Mouse (Mus musculus) lung, postnatal 0 days (tissue): ENCODE results near the gene Fam151a. TPM values are rescaled to one million over a fixed set of nuclear protein-coding genes. Genes with fewer than 3 reads are reported as not detected.

Experiments
- ATAC-seq: fragments of 200-750 bp; cut with Nextera tagmentation; 2 replicates; pipeline ENCODE4 v1.8.0; 2017; ENCODE audit warnings: moderate library complexity
- DNase-seq: peaks from one replicate; pipeline ENCODE4 v3.0.0-alpha.2; 2016; ENCODE audit warnings: low spot score
- H3K27ac ChIP-seq: fragments of 300-500 bp; sonication (generic); 2 replicates; pipeline ENCODE4 v1.5.1; 2014; ENCODE audit warnings: antibody characterized with exemption, mild to moderate bottlenecking, low read length, mixed read lengths
- H3K27me3 ChIP-seq: fragments of 300-500 bp; sonication (generic); replicated peaks from 2 replicates; pipeline ENCODE4 v1.6.1; 2014; ENCODE audit warnings: low read length, mixed read lengths; ENCODE audit not compliant: insufficient read depth
- H3K36me3 ChIP-seq: fragments of 300-500 bp; sonication (generic); 2 replicates; pipeline ENCODE4 v1.6.1; 2014; ENCODE audit warnings: low read length, mixed read lengths; ENCODE audit not compliant: insufficient read depth
- H3K4me1 ChIP-seq: fragments of 300-500 bp; sonication (generic); 2 replicates; pipeline ENCODE4 v1.6.1; 2014; ENCODE audit warnings: antibody characterized with exemption, low read depth, low read length, mixed read lengths; ENCODE audit not compliant: insufficient read depth
- H3K4me2 ChIP-seq: fragments of 300-500 bp; sonication (generic); replicated peaks from 2 replicates; pipeline ENCODE4 v1.6.1; 2014; ENCODE audit warnings: low read depth, mild to moderate bottlenecking, low read length, moderate library complexity, mixed read lengths
- H3K4me3 ChIP-seq: fragments of 300-500 bp; sonication (generic); 2 replicates; pipeline ENCODE4 v1.5.1; 2014; ENCODE audit warnings: low read depth, low read length
- H3K9ac ChIP-seq: fragments of 300-500 bp; sonication (generic); replicated peaks from 2 replicates; pipeline ENCODE4 v1.6.1; 2014; ENCODE audit warnings: low read depth, mild to moderate bottlenecking
- H3K9me3 ChIP-seq: fragments of 300-500 bp; sonication (generic); 2 replicates; pipeline ENCODE4 v1.6.1; 2016; ENCODE audit warnings: low read length, mixed read lengths
- CTCF ChIP-seq: IDR thresholded peaks from 2 replicates; pipeline ENCODE4 v1.5.1; 2016; ENCODE audit warnings: antibody characterized with exemption, mild to moderate bottlenecking
- EP300 ChIP-seq: IDR thresholded peaks from 2 replicates; pipeline ENCODE4 v1.6.1; 2016; ENCODE audit warnings: antibody characterized with exemption, mild to moderate bottlenecking, control low read depth
- WGBS: fragments of 180-500 bp; shearing (Covaris S2); extraction: QIAGEN DNeasy Blood & Tissue Kit; methylation state at CpG from one replicate; pipeline ENCODE4 v1.1.7; 2014; 5-methylcytosine and 5-hydroxymethylcytosine counted together
- polyA plus RNA-seq: library from polyadenylated mRNA; unstranded; fragments of >200 nt; fragmentation: Nextera tagmentation; extraction: Ambion mirVana; gene quantifications from 2 replicates; pipeline ENCODE4 v1.2.1, GENCODE M21; 2015

The Fam151a gene
- polyA plus RNA-seq, 1 experiment from 2014 or later, result 0.31 TPM

DNA sequence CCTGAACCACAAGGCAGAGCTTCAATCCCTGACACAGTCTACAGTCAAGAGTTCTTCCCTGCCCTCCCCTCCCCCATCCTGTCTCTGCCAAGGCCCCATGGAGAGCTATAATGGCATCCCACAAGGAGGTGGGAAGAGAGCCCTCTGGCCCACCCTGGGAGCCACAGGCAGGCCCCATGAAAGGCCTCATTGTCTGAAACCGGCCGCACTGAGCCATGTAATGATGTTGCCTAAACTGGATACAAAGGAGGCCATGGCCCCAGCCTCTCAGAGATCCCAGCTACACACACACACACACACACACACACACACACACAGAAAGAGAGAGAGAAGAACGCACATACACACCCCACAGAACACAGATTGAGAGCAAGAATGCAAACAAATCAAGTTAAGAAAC is 46.4 kb downstream of the Fam151a start:
- DNase-seq, result no peak
- TF ChIP-seq EP300 (no peak), CTCF (no peak)
- Histone ChIP-seq H3K4me3 (no peak overlapping the region), H3K4me2 (no peak overlapping the region), H3K4me1 (peaks cover 7% of the 10 kb centered on the region; the same call in 1 of the 2 replicates), H3K27me3 (no peaks in the 10 kb centered on the region), H3K9me3 (no peaks in the 10 kb centered on the region), H3K27ac (no peak overlapping the region), H3K36me3 (no peaks in the 10 kb centered on the region), H3K9ac (no peak overlapping the region)
- ATAC-seq, result no peak
- WGBS, result 52% methylated on average over 3 of the region's 3 CpGs

DNA sequence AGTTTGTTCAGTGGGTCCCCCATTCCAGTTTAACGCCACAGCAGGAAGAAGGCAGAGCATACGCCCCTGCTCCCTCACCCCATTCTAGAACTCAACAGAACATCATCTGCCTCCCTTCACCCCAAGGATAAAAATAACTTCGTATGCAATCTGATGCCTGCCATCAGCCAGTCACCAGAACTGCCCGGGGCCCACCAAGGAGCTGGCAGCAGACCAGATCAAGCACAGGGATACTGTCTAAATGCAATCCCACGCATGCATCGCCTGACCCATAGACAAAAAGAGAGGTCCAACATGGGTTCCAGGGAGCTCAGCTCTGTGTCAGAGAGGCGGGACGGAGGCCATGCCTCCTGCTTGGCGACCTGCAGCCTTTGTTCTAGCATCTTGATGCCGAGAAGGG is 49.4 kb downstream of the Fam151a start:
- no peaks in the 10 kb centered on the region for H3K36me3 ChIP-seq
- no peak for DNase-seq
- peaks cover 13% of the 10 kb centered on the region; the same call in 1 of the 2 replicates for H3K4me1 ChIP-seq
- no peak overlapping the region for H3K9ac ChIP-seq
- H3K27me3 ChIP-seq, result no peaks in the 10 kb centered on the region
- no peak for ATAC-seq
- H3K9me3 ChIP-seq, result no peaks in the 10 kb centered on the region
- H3K27ac ChIP-seq, result no peak overlapping the region
- TF ChIP-seq EP300 (no peak), CTCF (no peak)
- no peak overlapping the region for H3K4me2 ChIP-seq
- 71% methylated on average over 10 of the region's 10 CpGs for WGBS
- H3K4me3 ChIP-seq, result no peak overlapping the region

DNA sequence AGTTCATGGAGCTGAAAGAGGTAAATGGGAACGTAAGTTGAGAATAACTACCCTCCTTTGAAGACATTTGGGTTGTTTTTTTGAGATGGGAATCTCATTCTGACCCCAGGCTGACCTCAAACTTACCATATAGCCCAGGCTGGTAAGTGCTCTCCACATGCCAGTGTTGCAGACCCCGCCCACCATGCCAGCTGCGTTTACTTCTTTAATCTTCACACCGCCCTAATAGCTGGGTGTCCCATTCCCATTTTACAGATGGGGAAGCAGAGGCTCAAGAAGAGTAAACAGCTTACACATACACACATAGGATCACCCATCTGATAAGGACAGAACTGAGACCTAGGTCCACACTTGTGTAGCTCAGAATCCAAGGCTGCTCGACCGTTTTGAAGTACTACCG is 51.1 kb downstream of the Fam151a start:
- H3K4me3 ChIP-seq, result no peak overlapping the region
- WGBS, result 79% methylated on average over 7 of the region's 7 CpGs
- ATAC-seq, result no peak
- no peak overlapping the region for H3K27ac ChIP-seq
- no peak for TF ChIP-seq EP300
- TF ChIP-seq CTCF, result no peak
- no peaks in the 10 kb centered on the region for H3K27me3 ChIP-seq
- DNase-seq, result no peak
- no peaks in the 10 kb centered on the region for H3K9me3 ChIP-seq
- no peaks in the 10 kb centered on the region for H3K36me3 ChIP-seq
- peaks cover 5% of the 10 kb centered on the region; the same call in 1 of the 2 replicates for H3K4me1 ChIP-seq
- no peak overlapping the region for H3K9ac ChIP-seq
- no peak overlapping the region for H3K4me2 ChIP-seq

DNA sequence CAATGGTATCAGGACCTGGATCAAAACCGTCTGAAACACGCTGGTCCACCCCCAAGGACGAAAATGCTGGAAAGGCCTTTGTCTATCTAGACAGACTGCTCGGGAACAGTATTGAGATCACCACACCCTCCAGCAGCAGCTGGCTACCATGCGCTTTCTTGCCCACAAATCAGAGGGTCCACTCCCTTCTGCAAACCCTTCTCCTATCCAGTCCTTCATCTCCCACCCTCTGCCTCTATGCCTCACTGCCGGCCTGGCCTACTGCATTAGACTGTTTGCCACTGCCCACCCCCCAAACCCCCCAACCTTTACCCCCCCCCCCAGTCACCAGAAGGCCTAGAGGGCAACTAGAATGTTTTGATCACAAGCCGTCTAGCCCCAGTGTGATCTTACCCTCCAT is 51.7 kb downstream of the Fam151a start:
- Histone ChIP-seq H3K4me2 (no peak overlapping the region), H3K9ac (no peak overlapping the region), H3K4me1 (peaks cover 5% of the 10 kb centered on the region; the same call in 1 of the 2 replicates), H3K4me3 (no peak overlapping the region), H3K36me3 (no peaks in the 10 kb centered on the region), H3K27me3 (no peaks in the 10 kb centered on the region), H3K9me3 (no peaks in the 10 kb centered on the region), H3K27ac (peak overlapping the region; percentile 60; the same call in 1 of the 2 replicates)
- TF ChIP-seq CTCF, result no peak
- DNase-seq (no peak), ATAC-seq (no peak)
- 73% methylated on average over 7 of the region's 7 CpGs for WGBS

DNA sequence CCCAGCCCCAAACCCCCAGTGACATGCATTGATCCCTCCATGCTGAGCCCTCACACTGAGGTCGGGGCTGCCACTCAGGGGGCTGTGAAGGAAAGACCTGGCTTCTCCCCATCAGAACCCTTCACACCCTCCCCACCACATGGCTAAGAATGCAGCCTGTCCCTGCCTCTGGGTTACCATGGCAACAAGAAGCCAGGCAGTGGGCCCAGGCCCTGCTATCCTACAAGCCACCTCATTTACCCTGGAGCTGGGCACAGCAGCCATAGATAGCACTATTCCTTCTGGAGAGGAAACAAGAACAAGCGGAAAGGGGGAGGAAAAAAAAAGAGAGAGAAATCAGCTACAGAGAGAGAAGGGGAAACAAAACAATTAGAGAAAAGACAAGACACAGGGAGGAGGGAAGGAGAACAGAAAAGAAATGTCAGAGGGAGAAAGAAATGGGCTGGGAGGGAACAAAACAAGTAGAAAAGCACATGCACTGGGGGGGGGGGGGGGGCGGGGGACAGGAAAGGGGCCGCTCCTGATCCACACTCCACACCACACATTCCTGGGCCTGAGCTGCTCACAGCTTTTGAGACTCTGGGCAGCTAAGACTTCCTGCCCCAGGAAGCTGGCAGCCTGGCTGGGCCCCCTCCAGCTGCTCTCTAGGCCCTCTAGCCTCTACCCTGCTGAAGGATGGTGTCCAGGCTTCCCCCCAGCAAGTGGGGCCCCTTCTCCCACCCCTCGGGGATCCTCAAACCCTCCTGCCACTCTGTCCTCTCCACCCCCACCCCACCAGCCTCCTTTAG is 52.3 kb downstream of the Fam151a start:
- Histone ChIP-seq H3K27me3 (no peaks in the 10 kb centered on the region), H3K4me1 (peaks cover 5% of the 10 kb centered on the region; the same call in 1 of the 2 replicates), H3K9ac (no peak overlapping the region), H3K4me2 (no peak overlapping the region), H3K36me3 (no peaks in the 10 kb centered on the region), H3K27ac (peak overlapping the region; percentile 60), H3K4me3 (no peak overlapping the region), H3K9me3 (no peaks in the 10 kb centered on the region)
- 5% methylated on average over 3 of the region's 5 CpGs for WGBS
- TF ChIP-seq EP300 (no peak), CTCF (no peak)
- peak; percentile 80 for ATAC-seq
- peak; percentile 68 for DNase-seq

DNA sequence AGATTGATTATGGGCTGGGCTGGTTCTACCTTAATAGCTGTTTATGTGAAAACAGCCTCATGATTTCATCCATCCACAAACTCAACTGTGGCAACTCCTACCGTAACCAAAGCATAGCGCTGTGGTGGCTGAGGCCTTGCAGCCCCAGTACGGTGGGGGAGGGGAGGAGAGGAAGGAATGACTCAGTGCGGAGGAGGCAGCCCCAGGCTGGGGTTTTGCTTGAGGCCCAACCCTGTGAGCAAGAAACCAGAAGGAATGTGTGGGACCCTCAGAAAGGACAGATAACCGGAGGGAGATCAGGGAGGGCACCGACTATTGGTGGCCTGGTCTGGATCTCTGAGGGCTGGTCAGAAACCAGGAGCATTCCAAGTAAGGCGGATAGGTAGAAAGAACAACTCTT is 54.1 kb downstream of the Fam151a start:
- ATAC-seq (peak; percentile 53), DNase-seq (peak; percentile 51)
- Histone ChIP-seq H3K9ac (no peak overlapping the region), H3K27me3 (no peaks in the 10 kb centered on the region), H3K4me2 (no peak overlapping the region), H3K9me3 (no peaks in the 10 kb centered on the region), H3K27ac (no peak overlapping the region), H3K4me1 (peaks cover 5% of the 10 kb centered on the region; the same call in 1 of the 2 replicates), H3K4me3 (no peak overlapping the region), H3K36me3 (no peaks in the 10 kb centered on the region)
- 49% methylated on average over 7 of the region's 7 CpGs for WGBS
- no peak for TF ChIP-seq EP300
- TF ChIP-seq CTCF, result no peak
